Mouse (Mus musculus): ENCODE measurements around the gene Tefm. TPM values are rescaled to one million over a fixed set of nuclear protein-coding genes. Genes with fewer than 3 reads are reported as not detected.

Tefm gene
- total RNA-seq (2023) = 4.8 TPM

GRCm38 (mm10) chr11:80141825-80142521, at the start of gene Tefm:
Tefm (minus strand) TSS chr11:80142175.

GRCm38 (mm10) chr11:80183705-80184255, 41.8 kb upstream of the Tefm start, which contains the start of gene Rnf135:
Rnf135 (plus strand) TSS chr11:80183851.

GRCm38 (mm10) chr11:80153857-80154495, 12.0 kb upstream of the Tefm start, which contains the start of gene Adap2:
Adap2 (plus strand) TSS chr11:80154105.

GRCm38 (mm10) chr11:80088917-80089816, 52.8 kb downstream of the Tefm start, which contains the start of gene Atad5:
Atad5 (plus strand) TSS chr11:80089400.

Other genes with a start within 250 kb of the Tefm start
- gene Utp6, start 179.8 kb downstream of the Tefm start, total RNA-seq (2023) = 37.0 TPM
- gene Suz12, start 149.1 kb downstream of the Tefm start, total RNA-seq (2023) = 75.8 TPM
- gene Crlf3, start 61.2 kb downstream of the Tefm start, total RNA-seq (2023) = 255 TPM
- gene Atad5, start 52.8 kb downstream of the Tefm start, total RNA-seq (2023) = 5.1 TPM
- 1.0 TPM for gene Adap2, start 11.9 kb upstream of the Tefm start, total RNA-seq (2023)
- 3.3 TPM for gene Rnf135, start 41.7 kb upstream of the Tefm start, total RNA-seq (2023)
- 47.3 TPM for gene Rhot1, start 66.8 kb upstream of the Tefm start, total RNA-seq (2023)
- 0.34 TPM for gene Rhbdl3, start 158.7 kb upstream of the Tefm start, total RNA-seq (2023)
- gene 5730455P16Rik, start 235.9 kb upstream of the Tefm start, total RNA-seq (2023) = 14.7 TPM
- gene Zfp207, start 241.1 kb upstream of the Tefm start, total RNA-seq (2023) = 164 TPM

Measured in CD8-positive naive resting alpha-beta T cell, adult 57 days (primary cell).